Mouse (Mus musculus) right cerebral cortex, adult 2 months (tissue): Measurements from ENCODE around the gene Tnfrsf19.
A peak's percentile ranks its signal among the peaks of the same experiment; 100 is the strongest.

Experiments used
- DNase-seq, 2 experiments: peaks; one replicate each; pipeline ENCODE4 v3.0.0; 2021 to 2022; ENCODE audit warnings: low spot score in 2 of 2

Gene Tnfrsf19

DNA sequence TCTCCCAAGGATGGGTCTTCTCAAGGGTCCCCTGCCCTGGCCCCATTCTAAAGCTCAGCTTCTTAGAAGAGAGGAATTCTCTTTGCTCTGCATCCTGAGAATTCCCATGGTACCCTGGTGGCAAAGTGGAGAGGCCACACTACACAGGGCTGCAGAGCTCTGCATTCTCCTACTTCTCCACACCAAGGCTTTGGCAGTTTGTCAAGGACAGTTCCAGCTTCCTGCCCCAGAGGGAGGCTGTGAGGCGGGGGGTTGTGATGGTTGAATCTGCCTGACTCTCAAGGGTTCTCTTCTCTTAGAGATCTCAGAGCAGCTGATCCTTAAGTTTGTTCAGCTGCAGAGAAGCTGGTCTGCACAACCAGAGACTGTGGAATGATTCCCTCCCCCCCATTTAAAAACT, 23.9 kb downstream of the Tnfrsf19 start:
- DNase-seq = no peak

DNA sequence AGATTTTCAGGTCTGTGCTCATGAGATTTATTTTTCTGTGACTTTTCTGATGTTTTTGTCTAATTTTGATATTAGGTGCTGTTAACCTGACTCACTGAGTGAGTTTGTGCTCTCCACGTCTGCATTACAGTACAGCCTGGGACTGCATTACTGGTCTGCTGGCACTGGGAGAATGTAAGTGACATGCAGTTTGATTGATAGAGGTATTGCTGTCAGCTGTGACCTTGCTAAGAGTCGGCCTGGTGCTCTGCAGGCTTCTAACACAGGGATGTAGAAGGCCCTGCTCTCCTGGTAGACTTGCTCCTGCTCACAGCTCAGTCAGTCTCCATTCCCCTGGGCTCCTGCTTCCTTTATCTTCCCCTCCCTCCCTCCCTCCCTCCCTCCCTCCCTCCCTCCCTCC, 25.3 kb downstream of the Tnfrsf19 start:
- no peak for DNase-seq

DNA sequence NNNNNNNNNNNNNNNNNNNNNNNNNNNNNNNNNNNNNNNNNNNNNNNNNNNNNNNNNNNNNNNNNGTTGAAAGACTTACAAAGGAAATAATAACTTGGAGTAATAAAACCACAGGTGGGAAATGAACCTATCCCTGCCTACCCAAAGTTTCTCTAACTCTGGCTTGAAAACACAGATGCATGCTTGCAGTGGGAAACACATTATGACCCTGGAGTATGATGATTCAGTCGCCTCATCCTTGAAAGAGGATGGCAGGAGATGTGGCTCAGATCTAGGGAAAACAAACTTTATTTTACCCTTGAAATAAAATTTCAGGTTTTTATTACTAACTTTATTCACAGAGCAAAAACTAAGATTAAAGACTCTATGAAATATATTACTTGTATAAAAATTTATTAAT, 26.4 kb downstream of the Tnfrsf19 start:
- DNase-seq = no peak

DNA sequence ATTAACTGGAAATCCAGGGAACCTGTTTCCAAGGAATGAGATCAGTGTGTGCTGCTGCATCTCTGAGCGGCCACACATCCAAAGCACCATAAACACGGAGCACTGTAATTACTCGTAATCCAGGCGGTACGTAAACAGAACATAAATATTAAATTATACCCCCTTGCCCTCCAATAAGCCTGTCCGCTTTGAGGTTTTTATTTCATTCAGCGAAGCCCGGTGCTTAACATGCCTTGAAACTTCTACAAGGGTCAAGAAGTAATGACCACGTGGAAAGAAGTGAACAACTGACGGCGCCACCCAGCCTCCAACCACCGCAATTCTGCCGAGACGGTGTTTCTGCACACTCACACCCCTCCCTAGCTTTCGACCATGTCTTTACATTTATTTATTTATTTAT, 31.7 kb downstream of the Tnfrsf19 start:
- no peak for DNase-seq

DNA sequence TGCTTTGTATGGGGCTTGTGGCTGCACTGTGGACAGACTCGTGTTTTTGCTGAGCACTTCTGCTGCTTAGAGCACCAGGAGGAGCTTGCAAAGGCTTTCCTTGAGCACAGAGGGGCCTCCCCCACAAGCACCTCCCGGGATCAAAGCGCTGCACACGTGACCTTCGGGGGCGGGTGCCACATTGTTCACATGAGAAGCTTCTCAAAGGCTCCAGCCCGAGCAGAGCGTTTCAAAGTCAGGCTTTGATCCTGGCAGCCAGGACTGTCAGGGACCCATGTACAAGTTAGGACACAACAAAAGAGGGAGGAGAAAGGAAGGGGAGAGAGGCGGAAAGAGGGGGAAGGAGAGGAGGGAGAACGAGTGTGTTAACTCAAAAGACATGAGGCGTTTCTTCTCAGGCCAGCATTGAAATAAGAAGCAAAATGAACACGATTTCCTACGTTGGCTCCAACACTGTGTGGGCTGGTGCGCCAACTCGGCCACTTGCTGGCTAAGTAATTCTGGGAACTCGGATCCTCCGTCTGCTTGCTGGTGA, 33.8 kb downstream of the Tnfrsf19 start:
- peak; percentile 71 to 75 for DNase-seq

DNA sequence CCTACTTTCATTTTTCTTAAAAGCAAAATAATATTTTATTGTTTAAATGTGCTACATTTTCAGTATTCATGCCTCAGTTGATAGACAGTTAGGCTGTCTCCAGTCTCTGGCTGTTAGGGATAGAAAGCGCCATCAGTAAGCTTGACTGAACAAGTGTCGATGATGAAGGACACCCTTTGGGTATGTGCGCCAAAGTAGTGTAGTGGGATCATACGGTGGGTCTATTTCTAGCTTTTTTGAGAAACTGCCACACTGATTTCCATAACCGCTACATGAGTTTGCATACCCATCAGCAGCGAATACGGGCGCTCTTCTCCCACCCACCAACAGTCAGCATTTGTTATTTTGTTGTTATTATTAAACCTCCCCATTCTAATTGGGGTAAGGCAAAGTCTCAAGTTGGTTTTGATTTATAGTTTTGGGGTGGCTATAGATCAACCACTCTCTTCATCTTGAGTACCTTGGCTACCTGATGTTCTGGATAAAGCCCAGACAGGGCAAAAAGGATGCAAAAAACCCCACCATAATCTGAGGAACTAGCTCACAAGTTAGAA, 34.6 kb downstream of the Tnfrsf19 start:
- DNase-seq = no peak

DNA sequence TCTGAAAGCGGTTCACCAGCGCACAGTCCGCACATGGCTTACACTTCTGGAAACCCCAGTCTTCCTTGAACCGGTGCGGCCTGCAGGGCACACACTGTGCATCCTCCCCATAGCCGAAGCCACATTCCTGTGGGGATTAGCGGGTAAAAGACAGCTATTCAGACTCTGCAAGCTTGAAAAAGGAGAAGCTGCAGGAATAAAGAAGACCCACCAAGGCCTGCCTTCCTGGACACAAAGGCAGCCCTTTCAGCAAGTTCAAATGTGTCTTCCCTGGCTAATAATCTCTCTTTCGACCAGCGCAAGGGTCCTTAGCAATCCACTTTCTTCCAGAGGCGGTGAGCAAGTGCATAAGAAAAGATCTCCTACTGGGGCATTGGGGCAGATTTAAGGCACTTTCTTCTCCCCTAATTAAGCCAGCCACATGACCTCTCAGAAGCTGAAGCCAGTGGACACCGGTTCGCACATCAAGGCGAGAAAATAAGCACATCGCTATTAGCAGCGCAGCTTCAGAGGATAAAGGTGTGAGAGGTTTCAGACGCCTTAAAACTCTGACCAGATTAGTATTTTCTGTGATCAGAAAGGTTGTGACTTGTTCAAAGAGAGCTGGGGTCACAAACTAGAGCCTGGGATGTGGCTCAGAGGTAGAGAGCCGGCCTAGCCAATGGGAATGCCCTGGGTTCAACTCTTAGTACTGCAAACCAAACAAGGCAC, 41.0 kb downstream of the Tnfrsf19 start:
- DNase-seq = no peak

DNA sequence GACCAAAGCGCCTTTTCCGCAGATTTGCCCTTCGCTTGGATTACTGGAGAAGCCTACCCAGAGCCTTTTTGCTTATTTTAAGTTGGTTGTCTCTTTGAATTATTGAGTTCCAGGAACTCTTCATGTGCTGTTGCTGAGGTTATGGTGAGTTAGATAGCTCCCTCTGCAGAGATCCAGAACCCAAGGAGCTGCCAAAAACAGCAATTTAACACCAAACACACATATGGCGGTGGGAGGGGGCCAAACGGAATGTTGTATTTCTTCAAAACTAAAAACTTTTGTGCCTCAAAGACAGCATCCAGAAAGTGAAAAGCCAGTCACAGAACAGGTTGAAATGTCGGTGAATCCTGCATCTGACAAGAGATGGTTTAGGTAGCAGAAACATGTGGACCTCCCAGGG, 42.6 kb downstream of the Tnfrsf19 start:
- no peak for DNase-seq

DNA sequence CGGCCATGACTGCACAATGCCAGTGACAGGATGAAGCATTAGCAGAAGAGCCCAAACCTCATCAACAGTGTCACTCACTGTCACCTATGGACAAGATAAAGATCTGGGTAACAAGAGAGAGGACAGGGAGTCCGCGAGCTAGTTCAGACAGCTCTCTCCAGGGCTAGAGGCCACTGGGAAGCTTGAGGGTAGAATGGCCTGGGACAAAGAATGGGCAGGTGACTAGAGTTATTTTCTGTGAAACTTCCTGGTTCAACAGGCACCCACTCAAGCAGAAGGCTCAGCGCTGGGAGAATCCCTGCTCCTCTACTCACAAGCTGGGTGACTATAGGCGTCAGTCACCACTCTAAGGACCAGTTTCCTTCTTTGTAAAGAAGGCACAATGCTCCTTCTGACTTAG, 46.2 kb downstream of the Tnfrsf19 start:
- no peak for DNase-seq

DNA sequence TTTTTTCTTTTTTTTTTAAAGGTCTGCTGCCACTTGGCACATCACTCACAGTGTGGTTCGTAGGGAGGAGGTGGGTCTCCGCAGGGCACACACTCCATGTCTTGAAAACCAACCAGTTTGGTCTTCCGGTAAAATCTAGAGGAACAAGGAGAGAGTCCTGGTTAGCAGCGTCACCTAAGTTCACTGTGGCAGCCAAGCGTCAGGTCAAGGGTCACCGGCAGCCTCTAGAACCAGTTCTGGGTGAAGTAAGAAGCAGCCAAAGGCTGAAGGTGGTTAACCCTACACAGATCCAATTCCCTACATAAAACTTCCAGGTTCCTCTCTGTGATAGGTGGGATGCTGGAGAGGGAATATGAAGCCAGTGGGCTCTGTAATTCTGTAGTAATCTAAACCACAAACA, 49.7 kb downstream of the Tnfrsf19 start:
- DNase-seq = no peak

DNA sequence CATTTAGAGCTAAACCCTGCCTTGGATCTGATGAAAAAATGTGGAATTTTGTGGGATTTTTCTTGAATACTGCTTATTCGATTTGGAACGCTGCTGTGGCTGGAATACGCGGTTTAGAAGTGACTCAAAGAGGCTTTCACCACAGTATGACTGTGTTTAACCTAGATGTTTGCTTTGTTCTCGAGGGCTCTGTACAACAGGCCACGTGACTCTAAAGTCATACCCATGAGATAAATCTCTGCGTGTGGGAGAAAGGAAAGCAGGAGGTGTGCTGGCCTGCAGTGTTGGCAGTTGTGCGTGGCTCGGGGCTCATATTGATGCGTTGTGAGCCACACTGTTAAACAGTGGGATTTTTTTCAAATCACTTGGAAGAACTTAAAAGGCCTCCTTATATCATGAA, 52.8 kb downstream of the Tnfrsf19 start:
- no peak for DNase-seq

DNA sequence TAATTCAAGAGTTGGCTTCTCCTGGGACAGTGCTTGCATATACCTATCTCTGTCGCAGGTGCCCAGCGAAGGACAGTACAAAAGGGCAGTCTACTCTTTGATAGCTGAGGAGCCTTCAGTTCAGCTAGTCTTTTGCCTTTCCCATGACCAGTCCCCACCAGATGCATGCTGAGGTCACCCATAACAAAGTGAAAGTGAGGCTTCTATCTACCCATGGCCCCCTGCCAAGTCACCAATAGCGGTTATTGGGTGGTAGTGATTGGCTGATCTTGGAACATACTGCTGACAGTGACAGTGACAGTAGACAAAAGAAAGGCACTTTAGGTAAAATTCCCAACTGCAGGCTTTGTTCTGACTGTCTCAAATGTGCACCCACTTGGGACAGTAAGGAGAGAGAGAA, 53.2 kb downstream of the Tnfrsf19 start:
- DNase-seq = no peak

DNA sequence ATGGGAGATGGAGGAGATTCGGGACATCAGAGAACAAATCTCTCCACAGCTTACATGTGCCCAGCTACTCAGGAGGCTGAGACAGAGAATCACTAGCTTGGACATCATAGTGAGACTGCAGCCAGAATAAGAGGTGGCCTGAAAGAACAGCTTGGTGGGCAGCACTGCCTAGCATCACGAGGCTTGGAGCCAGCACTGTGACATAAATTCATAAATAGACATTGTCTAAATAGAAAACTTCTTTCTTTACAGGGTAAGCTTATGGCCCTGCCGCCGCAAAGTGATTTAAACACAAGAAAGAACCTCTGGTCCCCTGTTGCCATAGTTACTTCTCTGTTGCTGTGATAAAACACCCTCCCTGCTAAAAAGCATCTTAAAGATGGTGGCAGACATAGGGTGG, 54.1 kb downstream of the Tnfrsf19 start:
- DNase-seq = no peak

DNA sequence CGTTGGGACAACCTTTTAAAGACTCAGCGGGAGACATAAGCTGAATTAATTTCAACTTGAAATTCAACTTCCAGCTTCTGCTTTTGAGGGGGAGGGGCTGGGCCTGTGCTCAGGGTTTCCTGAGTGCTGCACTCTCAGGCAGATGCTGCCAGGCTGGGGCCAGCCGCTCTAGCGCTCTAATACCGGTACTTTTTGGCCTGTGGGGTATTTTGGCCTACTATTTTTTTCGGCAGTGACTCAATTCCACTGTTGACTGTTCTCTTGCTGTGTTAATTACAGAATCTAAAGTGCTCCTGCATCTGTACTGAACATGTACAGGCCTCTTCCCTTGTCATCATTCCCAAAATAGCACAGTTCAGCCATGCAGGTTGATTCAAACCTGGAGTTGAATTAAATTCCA, 58.1 kb downstream of the Tnfrsf19 start:
- DNase-seq = no peak

DNA sequence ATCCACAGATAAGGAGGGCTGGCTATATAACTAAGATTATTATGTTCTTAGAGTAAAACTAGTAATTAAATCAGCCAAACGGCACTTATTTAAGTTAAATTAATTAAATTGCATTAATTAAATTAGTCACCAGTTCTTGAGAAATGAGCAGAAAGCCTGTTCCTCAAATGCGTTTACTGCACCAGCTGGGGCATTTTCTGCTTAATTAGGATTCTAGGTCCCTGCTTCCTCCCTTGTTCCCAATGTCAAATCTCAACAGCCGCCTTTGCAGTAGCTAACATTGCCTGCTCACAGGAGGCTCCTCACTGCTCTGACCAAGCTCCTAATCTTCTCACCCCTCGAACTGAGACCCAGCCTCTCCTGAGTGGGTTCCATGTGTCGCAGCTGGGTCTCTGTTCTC, 59.4 kb downstream of the Tnfrsf19 start:
- no peak for DNase-seq

DNA sequence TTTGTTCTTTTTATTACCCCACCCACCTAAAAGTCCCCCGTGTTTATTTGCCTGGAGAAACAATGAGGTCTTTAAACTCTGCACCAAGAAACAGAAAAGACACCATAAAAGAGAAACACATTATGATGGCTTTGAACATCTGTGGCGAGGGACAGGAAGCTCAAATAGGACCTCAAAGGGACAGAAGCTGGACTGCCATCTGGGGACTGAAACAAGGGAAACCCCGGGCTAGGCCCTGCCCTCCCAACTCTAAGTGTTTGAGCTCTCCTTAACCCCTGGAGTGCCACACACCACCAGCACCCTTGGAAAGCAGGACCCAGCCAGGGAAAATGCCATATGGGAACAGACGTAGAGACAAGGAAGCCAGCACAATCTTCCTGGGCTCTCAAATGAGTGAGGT, 61.2 kb downstream of the Tnfrsf19 start:
- DNase-seq = no peak

DNA sequence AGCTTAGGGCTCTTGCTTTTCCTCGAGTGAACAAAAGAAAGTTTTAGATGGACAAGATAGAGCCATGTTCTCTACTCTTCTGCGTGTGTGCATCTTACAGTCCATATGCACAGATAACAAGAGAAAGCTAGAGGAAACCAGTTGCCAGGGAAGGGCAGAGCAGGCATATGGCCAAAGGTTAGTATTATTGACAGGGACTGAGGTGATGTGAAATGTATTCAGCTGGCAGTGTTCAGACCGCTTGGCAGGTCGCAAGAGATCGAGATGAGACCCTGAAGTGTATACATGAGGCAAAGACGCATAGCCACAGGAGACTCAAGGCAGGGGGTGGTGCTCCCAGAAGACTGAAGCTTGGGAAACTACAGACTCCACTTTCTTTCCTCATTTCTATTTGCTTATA, 62.0 kb downstream of the Tnfrsf19 start:
- no peak for DNase-seq

DNA sequence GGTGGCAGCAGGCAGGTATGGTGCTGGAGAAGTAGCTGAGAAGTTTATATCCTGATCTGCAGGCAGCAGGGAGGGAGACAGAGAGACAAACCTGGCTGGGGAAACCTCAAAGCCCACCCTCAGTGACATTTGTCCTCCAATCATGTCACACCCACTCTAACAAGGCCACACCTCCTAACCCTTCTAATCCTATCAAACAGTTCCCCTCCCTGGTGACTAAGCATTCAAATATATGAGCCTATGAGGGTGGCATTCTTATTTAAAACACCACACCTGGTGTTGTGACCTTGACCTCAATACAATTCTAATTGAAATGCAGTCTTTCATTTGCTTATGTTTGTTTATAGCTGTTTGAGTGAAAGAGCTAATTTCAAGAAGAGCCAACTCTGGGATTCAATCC, 64.2 kb downstream of the Tnfrsf19 start:
- no peak for DNase-seq

DNA sequence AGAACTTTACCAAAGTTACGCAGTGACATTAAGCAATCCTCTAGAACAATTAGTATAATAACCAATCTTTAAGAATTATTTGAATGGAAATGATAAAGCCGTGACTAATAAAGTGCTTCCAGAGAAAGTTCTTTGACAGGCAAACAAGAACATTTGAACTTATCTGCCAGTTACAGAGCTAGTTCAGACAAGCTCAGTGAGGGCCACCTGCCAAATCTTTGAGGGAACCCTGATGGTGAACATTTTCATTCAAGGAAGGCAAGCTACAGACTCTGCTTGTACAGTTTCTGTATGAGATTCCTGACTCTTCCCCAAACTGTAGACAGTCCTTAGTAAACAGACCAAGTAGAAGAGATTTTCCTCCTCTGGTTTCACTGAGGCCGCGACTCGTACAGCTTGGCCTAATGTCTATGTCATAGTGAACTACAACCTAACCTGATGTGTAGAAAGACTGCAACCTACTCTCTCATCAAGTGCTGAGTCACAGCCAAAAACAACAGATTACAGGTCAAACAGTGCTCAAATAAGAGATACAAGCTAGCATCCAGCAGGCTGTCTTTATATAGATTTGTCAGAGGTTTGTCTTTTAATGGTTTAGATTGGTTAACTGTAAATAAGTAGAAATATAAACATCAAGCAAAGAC, 65.9 kb downstream of the Tnfrsf19 start:
- no peak for DNase-seq

DNA sequence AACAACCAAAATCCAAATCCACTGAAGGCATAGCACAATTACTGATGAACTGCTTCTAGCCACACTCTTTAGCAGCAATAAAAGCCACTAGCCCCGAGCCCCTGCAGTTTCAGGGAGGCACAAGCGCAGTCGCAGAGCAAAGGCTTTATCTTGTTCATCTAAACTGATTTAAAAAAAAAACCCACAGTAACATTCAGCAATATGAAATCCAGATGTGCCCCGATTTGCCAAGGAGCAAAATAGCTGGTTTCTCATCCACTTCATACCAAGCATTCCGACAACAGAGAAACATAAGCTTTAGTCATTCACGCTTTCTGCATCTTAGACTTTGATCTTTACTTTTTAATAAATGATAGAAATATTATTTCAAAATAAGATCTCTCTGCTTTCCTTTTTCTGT, 68.2 kb downstream of the Tnfrsf19 start:
- no peak for DNase-seq

DNA sequence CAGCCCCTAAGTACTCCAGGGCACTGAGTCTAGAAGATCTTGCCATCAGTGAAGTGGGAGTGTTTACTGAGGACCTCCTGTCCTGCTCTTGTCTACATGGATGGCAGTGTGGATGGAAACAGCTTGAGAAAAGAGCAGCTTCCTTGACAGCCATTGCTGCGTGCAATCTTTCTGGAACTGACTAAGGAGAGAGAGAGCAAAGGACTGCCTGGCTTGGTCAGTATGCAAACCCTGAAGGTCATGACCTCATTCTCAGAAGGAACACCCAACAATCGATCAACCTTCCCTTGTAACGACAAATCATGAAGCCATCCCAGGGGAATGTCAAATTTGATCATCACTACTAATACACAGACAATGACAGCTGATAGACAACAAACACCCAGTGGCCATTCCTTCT, 70.1 kb downstream of the Tnfrsf19 start:
- DNase-seq = no peak

DNA sequence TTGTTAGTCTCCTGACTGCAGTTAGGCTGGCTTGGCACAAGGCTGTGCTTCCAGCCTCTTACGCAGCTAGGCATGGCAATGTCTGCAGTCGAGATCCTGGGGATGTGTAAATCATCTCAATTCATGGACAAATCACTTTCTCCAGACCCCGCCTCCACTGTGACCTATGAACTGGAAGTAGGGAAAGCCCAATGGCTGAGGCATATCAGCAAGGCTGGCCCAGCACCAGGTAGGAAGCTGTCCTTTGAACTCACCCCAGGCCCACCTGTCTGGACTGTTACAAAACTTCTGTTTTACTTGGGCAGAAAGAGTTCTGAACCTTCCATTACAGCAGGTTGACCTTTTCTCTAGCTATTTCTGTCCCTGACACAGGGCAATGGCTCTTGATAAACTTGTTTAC, 70.6 kb downstream of the Tnfrsf19 start:
- DNase-seq = no peak

DNA sequence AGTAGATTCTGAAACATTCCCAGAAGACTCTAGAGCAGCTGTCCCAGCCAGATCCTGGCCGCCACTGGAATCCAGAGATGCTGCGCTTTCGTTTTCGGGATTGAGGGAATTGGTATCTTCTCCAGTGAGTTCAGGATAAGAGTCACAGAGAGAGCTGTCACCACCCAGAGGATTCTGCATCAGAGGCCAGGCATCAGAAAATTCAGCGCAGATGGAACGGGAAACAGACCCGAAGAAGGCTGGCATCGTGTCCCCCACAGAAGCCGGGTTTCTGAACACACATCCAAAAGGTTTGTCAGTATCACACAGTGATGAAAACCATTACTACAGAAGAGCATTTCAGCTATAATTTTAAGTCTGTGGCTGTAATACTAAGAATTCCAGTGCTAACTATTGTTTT, 75.3 kb downstream of the Tnfrsf19 start:
- DNase-seq = no peak
